Comparison of ENCODE assay signal across 10 mouse cellular contexts in the genomic region with DNA sequence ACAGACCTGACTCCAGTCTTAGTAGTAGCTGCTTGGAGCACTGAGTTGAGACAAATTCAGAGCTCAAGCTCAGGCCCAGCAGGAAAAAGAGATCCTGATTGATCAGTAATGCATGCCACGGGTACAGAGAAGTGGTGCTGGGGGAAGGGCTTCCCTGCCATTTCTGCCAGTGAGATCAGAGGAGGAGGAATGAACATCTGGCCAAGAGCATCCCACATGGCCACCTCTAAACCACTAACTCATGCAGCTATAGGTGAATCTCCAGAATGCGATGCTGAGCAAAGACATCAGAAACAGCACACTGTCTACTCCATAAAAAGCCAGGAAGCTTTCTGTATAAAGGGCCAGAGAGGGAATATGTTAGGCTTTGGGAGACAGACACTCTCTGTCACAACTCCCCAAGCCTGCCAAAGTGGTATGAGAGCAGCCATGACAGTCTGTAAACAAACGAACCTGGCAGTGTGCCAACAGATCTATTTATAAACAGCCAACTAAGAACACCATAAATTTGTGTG. TPM values are rescaled to one million over a fixed set of nuclear protein-coding genes. Genes with fewer than 3 reads are reported as not detected.
DNase-seq lines count a peak whose midpoint lies in the region; ATAC-seq lines count a peak whose summit lies in the region.
"Had no signal": no experiment of that assay in that cellular context is flagged by ENCODE, and none has a peak within 500 bp of the region (broad histone marks: within the 10 kb centered on the region; RNA-seq: fewer than 3 reads in every experiment).

No protein-coding gene starts in this region.

- peak; percentile 60 for ATAC-seq in intestine, embryonic 16.5 days
- ATAC-seq in erythroid progenitor cell, adult 5-6 weeks (replicated peaks; ENCODE audit: low FRiP score, poor library complexity, severe bottlenecking): no peak
- no peak for ATAC-seq in activated CD4-positive, CD25-positive, alpha-beta regulatory T cell, adult 4 months

- H3K9me3 ChIP-seq in intestine, embryonic 16.5 days (ENCODE audit: control insufficient read depth, low read length): no peaks in the 10 kb centered on the region
- H3K9me3 ChIP-seq: limb, embryonic 13.5 days had no signal

- H3K4me3 ChIP-seq in intestine, embryonic 16.5 days (ENCODE audit: low read length): no peak overlapping the region
- H3K4me3 ChIP-seq: erythroblast, embryonic 14.5 days; limb, embryonic 13.5 days had no signal

- 51% methylated on average over 3 of the region's 3 CpGs for WGBS in intestine, embryonic 16.5 days

- H3K4me2 ChIP-seq in intestine, embryonic 16.5 days (ENCODE audit: low read depth, low read length): no peak overlapping the region
- H3K4me2 ChIP-seq: limb, embryonic 13.5 days had no signal

- H3K36me3 ChIP-seq in intestine, embryonic 16.5 days (ENCODE audit: control insufficient read depth, insufficient read depth, low read length): no peaks in the 10 kb centered on the region
- H3K36me3 ChIP-seq: limb, embryonic 13.5 days had no signal

- no peaks in the 10 kb centered on the region for H3K4me1 ChIP-seq in intestine, embryonic 16.5 days (ENCODE audit: control insufficient read depth, insufficient read depth, low read length)

- peak; percentile 1 for DNase-seq in kidney, adult 9 months
- no peak for DNase-seq in kidney, adult 8-10 months
- peak; percentile 36 for DNase-seq in cerebellum, adult 8-10 months
- DNase-seq in lung, postnatal 36 days: peak; percentile 30
- no peak for DNase-seq in embryo, embryonic 9.5 days (ENCODE audit: extremely low spot score)

- no peak overlapping the region for H3K9ac ChIP-seq in intestine, embryonic 16.5 days (ENCODE audit: low read depth, low read length)
- H3K9ac ChIP-seq: limb, embryonic 13.5 days had no signal

- no peaks in the 10 kb centered on the region for H3K27me3 ChIP-seq in intestine, embryonic 16.5 days (replicated peaks; ENCODE audit: control insufficient read depth, insufficient read depth, low read length)
- H3K27me3 ChIP-seq: limb, embryonic 13.5 days had no signal

- H3K27ac ChIP-seq in intestine, embryonic 16.5 days (ENCODE audit: low read length): no peak overlapping the region
- H3K27ac ChIP-seq: limb, embryonic 13.5 days had no signal

RNA-seq across cellular contexts. Expression of a gene that starts 33.8 kb away (rescaled TPM):
- 0.17 and 0.20 TPM in 2 replicates for polyA plus RNA-seq in intestine, embryonic 16.5 days (2015; fragmentation: Nextera tagmentation; extraction: Ambion mirVana)
- total RNA-seq in erythroid progenitor cell, adult 5-6 weeks (2015; ENCODE audit: low replicate concordance): not detected in 2 replicates
- total RNA-seq in erythroid progenitor cell, adult 5-6 weeks (2017; ENCODE audit: low replicate concordance): 0.26 TPM in 1 of 2 replicates, not detected in the other
- not detected for polyA plus RNA-seq in activated CD4-positive, CD25-positive, alpha-beta regulatory T cell, adult 4 months (2017; shearing (Covaris generic))
- polyA plus RNA-seq: erythroblast, embryonic 14.5 days had no signal

Comparison
In these comparisons a context has a peak if more than half of its experiments do, and no peak if none do; other contexts are left out.
1. DNase-seq: peak in kidney, adult 9 months (single experiment), cerebellum, adult 8-10 months (single experiment) and lung, postnatal 36 days (single experiment); none in kidney, adult 8-10 months (0 of 2) and embryo, embryonic 9.5 days (single experiment).